Mouse (Mus musculus) bone marrow macrophage, adult 2 months (primary cell): ENCODE results near the gene Pdgfa.

Source experiments
- CTCF ChIP-seq: IDR thresholded peaks from 2 replicates; pipeline ENCODE4 v1.5.1; 2012; ENCODE audit warnings: low read depth, mild to moderate bottlenecking, low read length, moderate library complexity
- POLR2A ChIP-seq: IDR thresholded peaks from 2 replicates; pipeline ENCODE4 v1.6.1; 2012; ENCODE audit warnings: mild to moderate bottlenecking, low read depth, low read length, borderline replicate concordance

DNA sequence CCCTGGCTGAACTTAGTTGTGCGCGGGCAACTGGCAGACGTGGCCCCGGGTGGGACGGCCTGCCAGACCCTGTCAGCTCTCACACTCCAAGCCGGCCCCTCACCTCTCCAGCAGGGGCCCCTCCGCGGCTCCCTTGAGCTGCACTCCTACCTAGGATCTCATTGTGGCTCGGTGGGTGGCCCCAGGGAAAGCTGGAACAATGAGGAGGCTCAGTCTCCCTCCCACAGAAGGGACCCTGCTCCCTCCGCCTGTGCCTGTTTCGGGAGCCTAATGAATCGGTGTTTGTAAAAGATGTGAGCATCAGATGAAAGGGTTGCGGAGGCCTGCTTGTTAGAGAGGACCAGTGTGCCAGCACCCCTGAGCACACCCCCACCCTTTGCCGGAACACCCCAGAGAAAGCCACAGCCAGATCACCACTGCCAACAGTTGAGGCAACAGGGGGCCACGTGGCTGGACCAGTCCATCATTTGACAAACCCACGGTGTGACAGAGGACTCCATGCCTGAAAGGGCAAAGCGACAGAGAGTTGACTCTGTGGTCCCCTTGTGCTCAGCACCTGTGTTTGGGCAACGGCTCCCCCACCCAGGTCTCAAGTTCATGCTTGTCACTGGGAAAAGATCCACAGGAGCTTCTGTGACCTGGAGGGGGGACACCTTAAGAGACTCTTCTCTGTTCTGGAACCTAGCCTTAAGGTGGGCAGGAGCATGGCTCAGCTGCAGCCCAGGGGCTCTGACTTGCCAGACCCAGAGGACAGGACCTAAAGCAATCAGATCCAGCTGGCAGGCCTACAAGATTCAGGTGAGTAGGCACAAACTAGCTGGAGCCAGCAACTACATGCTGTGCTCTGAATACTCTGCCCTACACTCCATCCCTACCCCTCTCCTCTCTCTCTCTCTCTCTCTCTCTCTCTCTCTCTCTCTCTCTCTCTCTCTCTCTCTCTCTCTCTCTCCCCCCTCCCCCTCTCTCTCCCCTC, 64.4 kb downstream of the Pdgfa start:
- TF ChIP-seq CTCF: no peak
- TF ChIP-seq POLR2A: no peak
